Mouse (Mus musculus): ENCODE results near the gene Fam118a. TPM values are rescaled to one million over a fixed set of nuclear protein-coding genes. Genes with fewer than 3 reads are reported as not detected.
"Not testable (repeated sequence)": the region's sequence is repeated elsewhere in the genome, so short reads cannot be mapped to it uniquely, and the experiment has no call there.

Fam118a gene
- polyA plus RNA-seq (2021): 51.2 TPM

GRCm38 (mm10) chr15:85028648-85029047 lies at the start of gene Fam118a:
Gene Fam118a (plus strand): TSS chr15:85028948.
- ATAC-seq; H3K27me3 ChIP-seq; POLR2A ChIA-PET; DNase-seq (ENCODE audit: low read depth, low spot score); in situ Hi-C loops (cut with MboI; ENCODE audit: low pct_unique_long_range_greater_than_20kb): not testable (repeated sequence)
- CTCF ChIA-PET: interaction anchor here (1.0 kb wide), 1 partner anchor 10 kb away, joined by 4 read pairs; no protein-coding TSS in a partner anchor

DNA sequence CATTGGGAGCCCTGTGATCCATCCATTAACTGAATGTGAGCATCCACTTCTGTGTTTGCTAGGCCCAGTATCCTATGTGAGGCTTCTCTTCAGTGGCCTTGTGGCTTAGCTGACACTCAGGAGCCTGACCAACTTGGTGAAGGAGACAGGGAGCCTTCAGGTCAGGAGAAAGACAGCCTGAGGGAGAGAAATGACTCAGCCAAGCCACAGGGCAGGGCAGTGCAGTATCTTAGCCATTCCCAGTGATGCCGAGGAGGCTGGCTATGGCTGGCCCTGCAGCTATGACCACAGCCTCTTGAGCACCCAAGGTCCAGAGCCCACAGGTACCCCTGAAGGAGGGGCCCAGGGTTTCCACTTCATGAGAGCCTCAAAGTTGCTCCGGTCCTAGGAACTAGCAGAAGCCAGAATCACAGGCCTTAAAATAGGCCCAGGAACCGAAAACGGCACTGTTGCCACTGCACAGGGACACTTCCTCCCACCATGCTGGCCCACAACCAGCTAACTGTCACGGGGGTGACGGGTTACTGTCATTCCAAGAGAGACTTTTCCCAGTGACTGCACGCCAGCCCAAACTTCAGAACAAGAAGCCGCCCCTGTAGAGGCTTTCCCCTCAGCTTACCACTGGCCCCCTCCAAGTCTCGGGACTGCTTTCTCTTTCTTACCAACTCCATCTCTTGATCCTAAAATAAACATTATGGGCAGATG lies 47.0 kb upstream of the Fam118a start:
- ChIA-PET CTCF (no interaction called here), POLR2A (no interaction called here)
- ATAC-seq: peak; percentile 55
- no peaks in the 10 kb centered on the region for H3K27me3 ChIP-seq
- in situ Hi-C loops (cut with MboI; ENCODE audit: low pct_unique_long_range_greater_than_20kb): no loop called here
- TF ChIP-seq CTCF (IDR thresholded peaks at IDR 0.05): no peak
- no peak for DNase-seq (ENCODE audit: low read depth, low spot score)

DNA sequence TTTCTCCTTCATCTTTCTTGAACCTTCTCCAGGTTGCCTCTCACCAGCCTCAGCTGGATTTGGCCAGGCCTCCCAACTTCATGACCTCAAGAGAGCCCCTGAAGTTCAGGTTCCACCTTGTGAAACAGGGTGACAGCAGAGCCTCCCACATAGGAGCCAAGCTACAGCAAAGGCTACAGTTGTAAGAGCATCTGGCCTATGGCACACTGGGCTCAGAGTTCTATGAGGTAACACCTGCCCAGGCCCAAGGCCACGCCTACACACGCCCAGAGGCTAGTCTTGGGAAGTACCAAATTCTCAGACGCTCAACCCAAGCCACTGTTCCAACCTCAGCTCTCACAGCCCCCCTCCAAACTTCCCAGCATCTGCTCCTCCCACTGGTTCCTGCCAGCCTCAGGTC lies 45.9 kb upstream of the Fam118a start:
- ChIA-PET CTCF (interaction anchor here (1.2 kb wide), 1 partner anchor 60 kb away, joined by 3 read pairs; no protein-coding TSS in a partner anchor), POLR2A (interaction anchor here (1.6 kb wide), 1 partner anchor 52 kb away, joined by 4 read pairs; no protein-coding TSS in a partner anchor)
- TF ChIP-seq CTCF (IDR thresholded peaks at IDR 0.05): no peak
- ATAC-seq: no peak
- no peaks in the 10 kb centered on the region for H3K27me3 ChIP-seq
- in situ Hi-C loops (cut with MboI; ENCODE audit: low pct_unique_long_range_greater_than_20kb): no loop called here
- DNase-seq (ENCODE audit: low read depth, low spot score): no peak

GRCm38 (mm10) chr15:84983721-84984120 lies 45.0 kb upstream of the Fam118a start:
- ATAC-seq: peak; percentile 28
- H3K27me3 ChIP-seq: no peaks in the 10 kb centered on the region
- DNase-seq (ENCODE audit: low read depth, low spot score): no peak
- TF ChIP-seq CTCF (IDR thresholded peaks at IDR 0.05): no peak
- in situ Hi-C loops (cut with MboI; ENCODE audit: low pct_unique_long_range_greater_than_20kb): no loop called here
- ChIA-PET CTCF (interaction anchor here (1.2 kb wide), 1 partner anchor 59 kb away, joined by 3 read pairs; no protein-coding TSS in a partner anchor), POLR2A (interaction anchor here (0.7 to 1.6 kb wide), 2 partner anchors 52 to 773 kb away, joined by 3 to 4 read pairs; no protein-coding TSS in a partner anchor)

GRCm38 (mm10) chr15:84985516-84986160 lies 43.1 kb upstream of the Fam118a start:
- H3K27me3 ChIP-seq: no peaks in the 10 kb centered on the region
- ATAC-seq (no peak), DNase-seq (ENCODE audit: low read depth, low spot score) (no peak)
- no peak for TF ChIP-seq CTCF (IDR thresholded peaks at IDR 0.05)
- ChIA-PET POLR2A (interaction anchor here (0.7 to 1.2 kb wide), 3 partner anchors 57 to 85 kb away, joined by 3 to 4 read pairs (median 3); no protein-coding TSS in a partner anchor), CTCF (interaction anchor here (1.3 kb wide), 1 partner anchor 25 kb away, joined by 3 read pairs; no protein-coding TSS in a partner anchor)
- in situ Hi-C loops (cut with MboI; ENCODE audit: low pct_unique_long_range_greater_than_20kb): no loop called here

GRCm38 (mm10) chr15:84986171-84987019 lies 42.4 kb upstream of the Fam118a start:
- H3K27me3 ChIP-seq: no peaks in the 10 kb centered on the region
- CTCF ChIA-PET: interaction anchor here (1.3 to 1.5 kb wide), 2 partner anchors 25 to 61 kb away, joined by 3 read pairs; no protein-coding TSS in a partner anchor
- DNase-seq (ENCODE audit: low read depth, low spot score) (no peak), ATAC-seq (no peak)
- no peak for TF ChIP-seq CTCF (IDR thresholded peaks at IDR 0.05)
- POLR2A ChIA-PET: interaction anchor here (0.7 to 1.3 kb wide), 4 partner anchors 8 to 84 kb away, joined by 3 to 4 read pairs (median 3); partner anchors contain the start of gene Nup50
- in situ Hi-C loops (cut with MboI; ENCODE audit: low pct_unique_long_range_greater_than_20kb): no loop called here

GRCm38 (mm10) chr15:84987020-84987815 lies 41.5 kb upstream of the Fam118a start:
- no peak for TF ChIP-seq CTCF (IDR thresholded peaks at IDR 0.05)
- DNase-seq (ENCODE audit: low read depth, low spot score) (no peak), ATAC-seq (peak; percentile 20)
- in situ Hi-C loops (cut with MboI; ENCODE audit: low pct_unique_long_range_greater_than_20kb): no loop called here
- no peaks in the 10 kb centered on the region for H3K27me3 ChIP-seq
- CTCF ChIA-PET: interaction anchor here (1.4 to 1.5 kb wide), 2 partner anchors 62 to 184 kb away, joined by 3 read pairs; no protein-coding TSS in a partner anchor
- POLR2A ChIA-PET: interaction anchor here (1.0 to 1.3 kb wide), 2 partner anchors 9 to 64 kb away, joined by 3 read pairs; partner anchors contain the start of gene Nup50

- ATAC-seq: peak; percentile 78
- CTCF ChIA-PET: interaction anchor here (0.7 to 1.5 kb wide), 4 partner anchors 62 to 185 kb away, joined by 3 read pairs; no protein-coding TSS in a partner anchor
- no peak for TF ChIP-seq CTCF (IDR thresholded peaks at IDR 0.05)
- H3K27me3 ChIP-seq: no peaks in the 10 kb centered on the region
- in situ Hi-C loops (cut with MboI; ENCODE audit: low pct_unique_long_range_greater_than_20kb): no loop called here
- no peak for DNase-seq (ENCODE audit: low read depth, low spot score)
- POLR2A ChIA-PET: interaction anchor here (0.7 to 1.3 kb wide), 4 partner anchors 10 to 65 kb away, joined by 3 read pairs; partner anchors contain the start of gene Nup50
Observed at GRCm38 (mm10) chr15:84987874-84988825, 40.6 kb upstream of the Fam118a start, which contains the start of gene 5031439G07Rik. Gene 5031439G07Rik (minus strand): TSS chr15:84988551.
